Mouse (Mus musculus) thymus, postnatal 14 days (tissue): ENCODE results near the gene Hoxa11.

ENCODE experiments used
- DNase-seq: peaks from one replicate; pipeline ENCODE4 v3.0.0; 2021

Hoxa11 gene

GRCm38 (mm10) chr6:52246916-52247315 lies 1.3 kb upstream of the Hoxa11 start:
- DNase-seq: no peak

- no peak for DNase-seq
These were observed 793 bp upstream of the Hoxa11 start for GRCm38 (mm10) chr6:52246403-52246803.

GRCm38 (mm10) chr6:52245040-52245756 lies 412 bp downstream of the Hoxa11 start:
- peak; percentile 50 for DNase-seq

- no peak for DNase-seq
These were observed 1.1 kb downstream of the Hoxa11 start for GRCm38 (mm10) chr6:52244471-52245039.

- DNase-seq: no peak
These were observed 1.9 kb downstream of the Hoxa11 start for GRCm38 (mm10) chr6:52243681-52244121.

GRCm38 (mm10) chr6:52242801-52243332 lies 2.7 kb downstream of the Hoxa11 start:
- DNase-seq: no peak

GRCm38 (mm10) chr6:52241001-52241621 lies 4.5 kb downstream of the Hoxa11 start:
- no peak for DNase-seq

- peak; percentile 82 for DNase-seq
These were observed 5.1 kb downstream of the Hoxa11 start, which contains the start of gene Hoxa10 for GRCm38 (mm10) chr6:52240389-52241000. Gene Hoxa10 (minus strand): TSS chr6:52240854.

- no peak for DNase-seq
These were observed 5.8 kb downstream of the Hoxa11 start for GRCm38 (mm10) chr6:52239625-52240388.

- DNase-seq: no peak
These were observed 6.6 kb downstream of the Hoxa11 start for GRCm38 (mm10) chr6:52238976-52239375.

- no peak for DNase-seq
These were observed 7.5 kb downstream of the Hoxa11 start for GRCm38 (mm10) chr6:52238155-52238545.

GRCm38 (mm10) chr6:52237346-52238154 lies 8.1 kb downstream of the Hoxa11 start:
- no peak for DNase-seq

- DNase-seq: no peak
These were observed 8.8 kb downstream of the Hoxa11 start for GRCm38 (mm10) chr6:52236806-52237205.

- DNase-seq: no peak
These were observed 9.7 kb downstream of the Hoxa11 start for GRCm38 (mm10) chr6:52235866-52236265.

GRCm38 (mm10) chr6:52235267-52235666 lies 10.3 kb downstream of the Hoxa11 start:
- no peak for DNase-seq

GRCm38 (mm10) chr6:52234428-52235140 lies 11.0 kb downstream of the Hoxa11 start:
- DNase-seq: no peak

- DNase-seq: no peak
These were observed 11.8 kb downstream of the Hoxa11 start for GRCm38 (mm10) chr6:52233546-52234427.

GRCm38 (mm10) chr6:52232984-52233545 lies 12.5 kb downstream of the Hoxa11 start:
- DNase-seq: no peak

- DNase-seq: peak; percentile 9
These were observed 13.0 kb downstream of the Hoxa11 start for GRCm38 (mm10) chr6:52232568-52232965.
